Mouse (Mus musculus) embryonic facial prominence, embryonic 10.5 days (tissue): ENCODE data around the gene Mms19. TPM values are rescaled to one million over a fixed set of nuclear protein-coding genes. Genes with fewer than 3 reads are reported as not detected.

Experiments used
- DNase-seq: peaks from one replicate; pipeline ENCODE4 v3.0.0-alpha.2; 2017; ENCODE audit warnings: low spot score
- H3K27ac ChIP-seq: fragments of 300-500 bp; sonication (generic); replicated peaks from 2 replicates; pipeline ENCODE4 v1.5.1; 2016; ENCODE audit warnings: mild to moderate bottlenecking
- H3K27me3 ChIP-seq: fragments of 300-500 bp; sonication (generic); replicated peaks from 2 replicates; pipeline ENCODE4 v1.6.1; 2016; ENCODE audit warnings: low read depth, mild to moderate bottlenecking; ENCODE audit not compliant: poor library complexity, severe bottlenecking
- H3K36me3 ChIP-seq: fragments of 300-500 bp; sonication (generic); replicated peaks from 2 replicates; pipeline ENCODE4 v1.6.1; 2016; ENCODE audit warnings: mild to moderate bottlenecking, moderate library complexity
- H3K4me1 ChIP-seq: fragments of 300-500 bp; sonication (generic); 2 replicates; pipeline ENCODE4 v1.6.1; 2016
- H3K4me3 ChIP-seq: fragments of 300-500 bp; sonication (generic); 2 replicates; pipeline ENCODE4 v1.5.1; 2016; ENCODE audit warnings: mild to moderate bottlenecking, moderate library complexity
- H3K9me3 ChIP-seq: fragments of 300-500 bp; sonication (generic); 2 replicates; pipeline ENCODE4 v1.6.1; 2016; ENCODE audit warnings: mild to moderate bottlenecking
- WGBS: fragments of 180-500 bp; shearing (Covaris S2); methylation state at CpG from one replicate; pipeline ENCODE4 v1.1.7; 2016; 5-methylcytosine and 5-hydroxymethylcytosine counted together
- polyA plus RNA-seq: library from polyadenylated mRNA; unstranded; fragments of >200 nt; fragmentation: Nextera tagmentation; extraction: Ambion mirVana; gene quantifications from 2 replicates; pipeline ENCODE4 v1.2.1, GENCODE M21; 2016

Gene Mms19
- polyA plus RNA-seq, 1 experiment from 2014 or later = 45.0 TPM

GRCm38 (mm10) chr19:41969618-41970017 is 11.3 kb downstream of the Mms19 start:
- no peak overlapping the region for H3K4me3 ChIP-seq
- peaks cover 9% of the 10 kb centered on the region for H3K4me1 ChIP-seq
- 96% methylated on average over 7 of the region's 7 CpGs for WGBS
- H3K9me3 ChIP-seq = no peaks in the 10 kb centered on the region
- H3K27ac ChIP-seq = no peak overlapping the region
- peaks cover 56% of the 10 kb centered on the region for H3K36me3 ChIP-seq
- no peaks in the 10 kb centered on the region for H3K27me3 ChIP-seq
- no peak for DNase-seq

- no peaks in the 10 kb centered on the region for H3K27me3 ChIP-seq
- H3K36me3 ChIP-seq = peaks cover 99% of the 10 kb centered on the region
- 93% methylated on average over 3 of the region's 3 CpGs for WGBS
- DNase-seq = no peak
- H3K4me1 ChIP-seq = no peaks in the 10 kb centered on the region
- H3K27ac ChIP-seq = no peak overlapping the region
- H3K9me3 ChIP-seq = no peaks in the 10 kb centered on the region
- H3K4me3 ChIP-seq = no peak overlapping the region
These were observed 27.4 kb downstream of the Mms19 start for GRCm38 (mm10) chr19:41953574-41953973.

GRCm38 (mm10) chr19:41952287-41952686 is 28.7 kb downstream of the Mms19 start:
- Histone ChIP-seq H3K4me3 (no peak overlapping the region), H3K36me3 (peaks cover 99% of the 10 kb centered on the region), H3K27me3 (no peaks in the 10 kb centered on the region), H3K27ac (no peak overlapping the region), H3K9me3 (no peaks in the 10 kb centered on the region), H3K4me1 (no peaks in the 10 kb centered on the region)
- 83% methylated on average over 4 of the region's 4 CpGs for WGBS
- DNase-seq = no peak

GRCm38 (mm10) chr19:41943841-41944240 is 37.1 kb downstream of the Mms19 start:
- Histone ChIP-seq H3K4me1 (no peaks in the 10 kb centered on the region), H3K27ac (no peak overlapping the region), H3K4me3 (no peak overlapping the region), H3K27me3 (no peaks in the 10 kb centered on the region), H3K36me3 (peaks cover 99% of the 10 kb centered on the region), H3K9me3 (peaks cover 5% of the 10 kb centered on the region; the same call in 1 of the 2 replicates)
- 88% methylated on average over 7 of the region's 7 CpGs for WGBS
- DNase-seq = no peak

GRCm38 (mm10) chr19:41938539-41938938 is 42.4 kb downstream of the Mms19 start:
- Histone ChIP-seq H3K4me3 (no peak overlapping the region), H3K27ac (no peak overlapping the region), H3K27me3 (no peaks in the 10 kb centered on the region), H3K36me3 (peaks cover 79% of the 10 kb centered on the region), H3K9me3 (no peaks in the 10 kb centered on the region), H3K4me1 (peaks cover 11% of the 10 kb centered on the region)
- WGBS = 88% methylated on average over 5 of the region's 5 CpGs
- DNase-seq = no peak

- no peak for DNase-seq
- peaks cover 58% of the 10 kb centered on the region for H3K36me3 ChIP-seq
- 89% methylated on average over 1 of the region's 1 CpGs for WGBS
These were observed 45.0 kb downstream of the Mms19 start for GRCm38 (mm10) chr19:41935921-41936320.

GRCm38 (mm10) chr19:41934124-41934523 is 46.8 kb downstream of the Mms19 start:
- H3K27ac ChIP-seq = peak overlapping the region; percentile 85; the same call in 1 of the 2 replicates
- peaks cover 56% of the 10 kb centered on the region for H3K36me3 ChIP-seq
- no peak for DNase-seq
- no peaks in the 10 kb centered on the region for H3K9me3 ChIP-seq
- 54% methylated on average over 6 of the region's 6 CpGs for WGBS
- H3K4me3 ChIP-seq = peak overlapping the region; percentile 88
- no peaks in the 10 kb centered on the region for H3K27me3 ChIP-seq
- peaks cover 22% of the 10 kb centered on the region for H3K4me1 ChIP-seq

More at GRCm38 (mm10) chr19:41935921-41936320, 45.0 kb downstream of the Mms19 start:
- H3K9me3 ChIP-seq = no peaks in the 10 kb centered on the region
- no peak overlapping the region for H3K27ac ChIP-seq
- H3K4me1 ChIP-seq = peaks cover 22% of the 10 kb centered on the region
- H3K27me3 ChIP-seq = no peaks in the 10 kb centered on the region
- no peak overlapping the region for H3K4me3 ChIP-seq

- Histone ChIP-seq H3K27ac (peak within 1 kb of the TSS; percentile 85), H3K27me3 (no peaks in the 10 kb centered on the region), H3K4me3 (peak within 1 kb of the TSS; percentile 88), H3K9me3 (no peaks in the 10 kb centered on the region), H3K4me1 (peaks cover 22% of the 10 kb centered on the region), H3K36me3 (peaks cover 56% of the 10 kb centered on the region)
- DNase-seq = peak; percentile 98
- under 1% methylated on average over 47 of the region's 47 CpGs for WGBS
These were observed 47.5 kb downstream of the Mms19 start, which contains the start of the genes Exosc1 and Zdhhc16 for GRCm38 (mm10) chr19:41933179-41934086. Gene Exosc1, minus strand, starts transcription at chr19:41933423. Gene Zdhhc16, plus strand, starts transcription at chr19:41933480.

- peaks cover 56% of the 10 kb centered on the region for H3K36me3 ChIP-seq
- under 1% methylated on average over 28 of the region's 28 CpGs for WGBS
- H3K4me3 ChIP-seq = peak overlapping the region; percentile 88
- H3K4me1 ChIP-seq = peaks cover 22% of the 10 kb centered on the region
- H3K27me3 ChIP-seq = no peaks in the 10 kb centered on the region
- H3K9me3 ChIP-seq = no peaks in the 10 kb centered on the region
- no peak for DNase-seq
- H3K27ac ChIP-seq = peak overlapping the region; percentile 85
These were observed 48.3 kb downstream of the Mms19 start for GRCm38 (mm10) chr19:41932686-41933085.

GRCm38 (mm10) chr19:41920412-41921067 is 60.4 kb downstream of the Mms19 start:
- no peaks in the 10 kb centered on the region for H3K27me3 ChIP-seq
- H3K27ac ChIP-seq = no peak overlapping the region
- WGBS = 82% methylated on average over 5 of the region's 5 CpGs
- DNase-seq = no peak
- H3K4me3 ChIP-seq = no peak overlapping the region
- H3K4me1 ChIP-seq = no peaks in the 10 kb centered on the region
- H3K36me3 ChIP-seq = peaks cover 87% of the 10 kb centered on the region
- no peaks in the 10 kb centered on the region for H3K9me3 ChIP-seq

- Histone ChIP-seq H3K36me3 (peaks cover 90% of the 10 kb centered on the region), H3K27me3 (no peaks in the 10 kb centered on the region), H3K9me3 (no peaks in the 10 kb centered on the region), H3K4me1 (peaks cover 6% of the 10 kb centered on the region; the same call in 1 of the 2 replicates), H3K27ac (no peak overlapping the region), H3K4me3 (no peak overlapping the region)
- 77% methylated on average over 4 of the region's 4 CpGs for WGBS
- no peak for DNase-seq
These were observed 61.5 kb downstream of the Mms19 start for GRCm38 (mm10) chr19:41919471-41919870.

GRCm38 (mm10) chr19:41916853-41917252 is 64.1 kb downstream of the Mms19 start:
- Histone ChIP-seq H3K36me3 (peaks cover 79% of the 10 kb centered on the region), H3K4me1 (peaks cover 24% of the 10 kb centered on the region), H3K27ac (no peak overlapping the region), H3K4me3 (no peak overlapping the region), H3K27me3 (no peaks in the 10 kb centered on the region), H3K9me3 (no peaks in the 10 kb centered on the region)
- 91% methylated on average over 4 of the region's 4 CpGs for WGBS
- DNase-seq = no peak
